Mouse (Mus musculus): ENCODE results near the gene Plxna2.

DNA sequence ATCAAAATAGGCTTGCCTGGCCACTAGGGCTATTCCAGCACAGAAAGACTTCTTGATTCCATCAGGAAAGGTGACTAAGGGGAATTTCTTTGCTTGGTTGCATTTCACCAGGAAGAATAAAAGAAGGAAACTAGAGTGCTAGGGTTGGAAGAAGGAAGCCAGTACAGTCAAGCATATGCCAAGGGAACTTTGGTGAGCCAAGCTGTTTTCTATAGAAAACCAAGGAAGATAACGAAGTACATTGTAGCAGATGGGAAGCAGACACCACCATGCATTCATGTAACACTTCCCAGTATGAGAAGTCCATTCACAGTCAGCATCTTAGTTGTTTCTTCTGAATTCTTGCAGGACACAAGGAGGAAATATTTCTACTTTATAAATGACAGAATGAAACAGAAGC lies 5.4 kb upstream of the Plxna2 start:
- no peak for TF ChIP-seq POLR2A (IDR thresholded peaks at IDR 0.05; ENCODE audit: control insufficient read depth, low read depth, low read length)
- TF ChIP-seq CTCF (IDR thresholded peaks at IDR 0.05; ENCODE audit: control insufficient read depth, insufficient read depth, insufficient replicate concordance, low read depth, low read length) = no peak

All from testis, adult 2 months (tissue).